Mouse (Mus musculus): Measurements from ENCODE around the gene Rngtt. TPM values are rescaled to one million over a fixed set of nuclear protein-coding genes. Genes with fewer than 3 reads are reported as not detected.
A peak's percentile ranks its signal among the peaks of the same experiment; 100 is the strongest.

The Rngtt gene
- polyA plus RNA-seq, 1 experiment from 2014 or later: 22.6 TPM

DNA sequence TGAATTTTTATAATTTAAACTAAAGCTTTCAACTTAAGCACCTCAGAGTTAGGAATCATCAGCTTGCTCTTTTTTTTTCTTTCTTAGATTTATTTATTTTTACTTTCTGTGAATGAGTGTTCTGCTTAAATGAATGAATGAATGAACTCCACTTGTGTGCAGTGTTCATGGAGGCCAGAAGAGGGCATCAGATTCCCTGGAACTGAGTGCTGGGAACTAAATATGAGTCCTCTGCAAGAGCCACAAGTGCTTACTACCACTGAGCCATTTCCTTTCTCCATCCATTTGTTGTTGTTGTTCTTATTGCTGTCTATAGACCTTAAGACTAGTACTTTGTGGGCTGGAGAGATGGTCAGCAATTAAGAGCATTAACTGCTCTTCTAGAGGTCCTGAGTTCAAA, 53.3 kb downstream of the Rngtt start:
- Histone ChIP-seq H3K4me3 (replicated peaks; ENCODE audit: low read length) (no peak overlapping the region), H3K9ac (ENCODE audit: low read length) (no peak overlapping the region), H3K4me2 (ENCODE audit: low read depth, low read length) (no peak overlapping the region), H3K36me3 (ENCODE audit: control insufficient read depth, insufficient read depth, low read length) (no peaks in the 10 kb centered on the region), H3K27ac (ENCODE audit: low read length) (no peak overlapping the region), H3K4me1 (ENCODE audit: control insufficient read depth, insufficient read depth, low read length) (no peaks in the 10 kb centered on the region), H3K27me3 (ENCODE audit: control insufficient read depth, insufficient read depth, low read length) (no peaks in the 10 kb centered on the region), H3K9me3 (replicated peaks; ENCODE audit: control insufficient read depth, low read length) (no peaks in the 10 kb centered on the region)
- ATAC-seq (ENCODE audit: insufficient read depth, low FRiP score): no peak

- no peak for ATAC-seq (ENCODE audit: insufficient read depth, low FRiP score)
- WGBS: 66% methylated on average over 6 of the region's 6 CpGs
- H3K27ac ChIP-seq (ENCODE audit: low read length): no peak overlapping the region
- H3K27me3 ChIP-seq (ENCODE audit: control insufficient read depth, insufficient read depth, low read length): no peaks in the 10 kb centered on the region
- H3K36me3 ChIP-seq (ENCODE audit: control insufficient read depth, insufficient read depth, low read length): no peaks in the 10 kb centered on the region
- no peak overlapping the region for H3K4me2 ChIP-seq (ENCODE audit: low read depth, low read length)
- H3K4me3 ChIP-seq (replicated peaks; ENCODE audit: low read length): no peak overlapping the region
- no peak overlapping the region for H3K9ac ChIP-seq (ENCODE audit: low read length)
- no peaks in the 10 kb centered on the region for H3K4me1 ChIP-seq (ENCODE audit: control insufficient read depth, insufficient read depth, low read length)
- H3K9me3 ChIP-seq (replicated peaks; ENCODE audit: control insufficient read depth, low read length): no peaks in the 10 kb centered on the region
Observed at GRCm38 (mm10) chr4:33374916-33375315, 64.8 kb downstream of the Rngtt start.

DNA sequence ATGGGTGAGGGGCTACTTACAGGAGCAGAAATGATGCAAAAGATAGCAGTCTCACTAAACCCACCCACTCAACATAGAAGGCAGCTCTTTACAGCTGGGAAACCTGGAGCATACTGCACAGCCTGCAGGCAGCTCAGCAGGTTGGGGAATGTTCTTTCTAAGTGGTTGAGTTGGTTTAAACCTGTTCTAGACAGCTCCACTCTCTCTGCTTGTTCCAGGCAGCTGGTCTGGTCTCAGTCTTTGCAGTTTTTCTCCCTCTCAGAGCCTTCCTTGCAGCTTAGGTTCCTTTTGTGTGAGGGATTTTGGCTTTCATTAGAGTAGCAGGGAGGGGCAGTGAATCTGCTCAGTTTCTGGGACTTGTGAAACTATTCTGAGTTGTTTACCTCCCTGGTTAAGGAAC, 67.5 kb downstream of the Rngtt start:
- ATAC-seq (ENCODE audit: insufficient read depth, low FRiP score): no peak
- Histone ChIP-seq H3K4me3 (replicated peaks; ENCODE audit: low read length) (no peak overlapping the region), H3K9me3 (replicated peaks; ENCODE audit: control insufficient read depth, low read length) (no peaks in the 10 kb centered on the region), H3K27me3 (ENCODE audit: control insufficient read depth, insufficient read depth, low read length) (no peaks in the 10 kb centered on the region), H3K9ac (ENCODE audit: low read length) (no peak overlapping the region), H3K27ac (ENCODE audit: low read length) (peak overlapping the region; percentile 43; the same call in 1 of the 2 replicates), H3K4me1 (ENCODE audit: control insufficient read depth, insufficient read depth, low read length) (no peaks in the 10 kb centered on the region), H3K4me2 (ENCODE audit: low read depth, low read length) (no peak overlapping the region), H3K36me3 (ENCODE audit: control insufficient read depth, insufficient read depth, low read length) (no peaks in the 10 kb centered on the region)

- Histone ChIP-seq H3K36me3 (ENCODE audit: control insufficient read depth, insufficient read depth, low read length) (no peaks in the 10 kb centered on the region), H3K4me2 (ENCODE audit: low read depth, low read length) (no peak overlapping the region), H3K27ac (ENCODE audit: low read length) (no peak overlapping the region), H3K27me3 (ENCODE audit: control insufficient read depth, insufficient read depth, low read length) (no peaks in the 10 kb centered on the region), H3K4me3 (replicated peaks; ENCODE audit: low read length) (no peak overlapping the region), H3K9me3 (replicated peaks; ENCODE audit: control insufficient read depth, low read length) (no peaks in the 10 kb centered on the region), H3K4me1 (ENCODE audit: control insufficient read depth, insufficient read depth, low read length) (no peaks in the 10 kb centered on the region), H3K9ac (ENCODE audit: low read length) (no peak overlapping the region)
- no peak for ATAC-seq (ENCODE audit: insufficient read depth, low FRiP score)
- 55% methylated on average over 6 of the region's 6 CpGs for WGBS
Observed at GRCm38 (mm10) chr4:33378894-33379293, 68.8 kb downstream of the Rngtt start.

DNA sequence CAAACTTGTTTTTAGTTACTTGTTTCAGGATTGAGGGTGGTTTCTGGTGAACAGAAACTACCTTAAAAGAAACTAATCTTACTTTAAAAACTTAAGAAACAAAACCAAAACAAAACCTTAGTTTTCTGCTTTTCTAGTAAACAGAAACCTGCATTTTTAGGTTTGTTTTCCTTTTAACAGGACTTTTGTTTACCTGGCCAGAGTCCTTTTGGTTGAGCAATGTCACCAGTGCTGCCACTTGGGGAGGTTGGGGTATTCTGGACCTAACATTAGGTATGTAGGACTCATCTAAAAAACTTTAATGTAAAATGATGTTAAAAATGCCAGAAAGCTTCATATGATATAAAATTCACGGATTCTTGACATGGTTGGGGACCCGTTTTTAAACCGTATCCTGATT, 78.8 kb downstream of the Rngtt start:
- Histone ChIP-seq H3K4me3 (replicated peaks; ENCODE audit: low read length) (no peak overlapping the region), H3K9me3 (replicated peaks; ENCODE audit: control insufficient read depth, low read length) (no peaks in the 10 kb centered on the region), H3K4me2 (ENCODE audit: low read depth, low read length) (no peak overlapping the region), H3K36me3 (ENCODE audit: control insufficient read depth, insufficient read depth, low read length) (no peaks in the 10 kb centered on the region), H3K9ac (ENCODE audit: low read length) (no peak overlapping the region), H3K27me3 (ENCODE audit: control insufficient read depth, insufficient read depth, low read length) (no peaks in the 10 kb centered on the region), H3K27ac (ENCODE audit: low read length) (no peak overlapping the region), H3K4me1 (ENCODE audit: control insufficient read depth, insufficient read depth, low read length) (no peaks in the 10 kb centered on the region)
- no peak for ATAC-seq (ENCODE audit: insufficient read depth, low FRiP score)
- WGBS: 93% methylated on average over 3 of the region's 3 CpGs

DNA sequence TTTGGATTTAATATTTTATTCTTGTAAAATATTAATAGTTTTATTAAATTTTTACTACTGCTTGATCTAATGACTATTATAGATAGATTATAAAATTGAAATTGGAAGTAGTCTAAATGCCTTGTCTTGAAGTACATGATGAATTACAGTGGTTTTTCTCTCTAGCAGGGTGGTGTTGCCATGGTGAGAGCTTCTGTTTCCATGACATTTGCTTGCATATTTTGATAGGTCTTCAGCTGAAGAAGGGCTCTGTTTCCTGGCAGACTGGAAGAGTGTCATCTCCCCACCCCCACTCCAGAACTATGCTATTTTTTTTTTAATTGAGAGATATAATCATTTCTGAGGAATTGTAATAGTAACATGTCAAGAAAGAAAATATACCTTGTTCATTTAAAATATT, 80.5 kb downstream of the Rngtt start:
- H3K9me3 ChIP-seq (replicated peaks; ENCODE audit: control insufficient read depth, low read length): no peaks in the 10 kb centered on the region
- no peak overlapping the region for H3K4me3 ChIP-seq (replicated peaks; ENCODE audit: low read length)
- H3K4me2 ChIP-seq (ENCODE audit: low read depth, low read length): no peak overlapping the region
- ATAC-seq (ENCODE audit: insufficient read depth, low FRiP score): no peak
- no peak overlapping the region for H3K9ac ChIP-seq (ENCODE audit: low read length)
- no peaks in the 10 kb centered on the region for H3K4me1 ChIP-seq (ENCODE audit: control insufficient read depth, insufficient read depth, low read length)
- H3K27ac ChIP-seq (ENCODE audit: low read length): no peak overlapping the region
- no peaks in the 10 kb centered on the region for H3K27me3 ChIP-seq (ENCODE audit: control insufficient read depth, insufficient read depth, low read length)
- H3K36me3 ChIP-seq (ENCODE audit: control insufficient read depth, insufficient read depth, low read length): no peaks in the 10 kb centered on the region

DNA sequence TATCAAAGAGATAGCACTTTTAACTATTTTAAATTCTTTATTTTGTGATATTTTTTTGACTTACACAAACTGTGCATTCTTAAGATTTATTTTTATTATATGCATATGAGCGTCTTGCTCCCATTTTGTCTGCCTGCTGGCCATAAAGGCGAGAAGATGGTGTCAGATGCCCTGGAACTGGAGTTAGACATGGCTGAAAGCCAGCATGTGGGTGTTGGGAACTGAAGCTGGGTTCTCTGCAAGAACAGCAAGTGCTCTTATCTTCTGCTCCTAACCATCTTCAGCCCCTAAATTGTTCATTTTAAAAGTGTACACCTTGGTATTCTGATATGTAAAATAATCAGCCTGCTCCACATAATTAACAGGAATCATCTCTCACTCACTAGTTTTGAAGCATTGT, 83.3 kb downstream of the Rngtt start:
- Histone ChIP-seq H3K4me3 (replicated peaks; ENCODE audit: low read length) (no peak overlapping the region), H3K9ac (ENCODE audit: low read length) (no peak overlapping the region), H3K27ac (ENCODE audit: low read length) (no peak overlapping the region), H3K36me3 (ENCODE audit: control insufficient read depth, insufficient read depth, low read length) (no peaks in the 10 kb centered on the region), H3K4me1 (ENCODE audit: control insufficient read depth, insufficient read depth, low read length) (no peaks in the 10 kb centered on the region), H3K9me3 (replicated peaks; ENCODE audit: control insufficient read depth, low read length) (no peaks in the 10 kb centered on the region), H3K27me3 (ENCODE audit: control insufficient read depth, insufficient read depth, low read length) (no peaks in the 10 kb centered on the region), H3K4me2 (ENCODE audit: low read depth, low read length) (no peak overlapping the region)
- no peak for ATAC-seq (ENCODE audit: insufficient read depth, low FRiP score)
- WGBS: 95% methylated on average over 2 of the region's 2 CpGs

DNA sequence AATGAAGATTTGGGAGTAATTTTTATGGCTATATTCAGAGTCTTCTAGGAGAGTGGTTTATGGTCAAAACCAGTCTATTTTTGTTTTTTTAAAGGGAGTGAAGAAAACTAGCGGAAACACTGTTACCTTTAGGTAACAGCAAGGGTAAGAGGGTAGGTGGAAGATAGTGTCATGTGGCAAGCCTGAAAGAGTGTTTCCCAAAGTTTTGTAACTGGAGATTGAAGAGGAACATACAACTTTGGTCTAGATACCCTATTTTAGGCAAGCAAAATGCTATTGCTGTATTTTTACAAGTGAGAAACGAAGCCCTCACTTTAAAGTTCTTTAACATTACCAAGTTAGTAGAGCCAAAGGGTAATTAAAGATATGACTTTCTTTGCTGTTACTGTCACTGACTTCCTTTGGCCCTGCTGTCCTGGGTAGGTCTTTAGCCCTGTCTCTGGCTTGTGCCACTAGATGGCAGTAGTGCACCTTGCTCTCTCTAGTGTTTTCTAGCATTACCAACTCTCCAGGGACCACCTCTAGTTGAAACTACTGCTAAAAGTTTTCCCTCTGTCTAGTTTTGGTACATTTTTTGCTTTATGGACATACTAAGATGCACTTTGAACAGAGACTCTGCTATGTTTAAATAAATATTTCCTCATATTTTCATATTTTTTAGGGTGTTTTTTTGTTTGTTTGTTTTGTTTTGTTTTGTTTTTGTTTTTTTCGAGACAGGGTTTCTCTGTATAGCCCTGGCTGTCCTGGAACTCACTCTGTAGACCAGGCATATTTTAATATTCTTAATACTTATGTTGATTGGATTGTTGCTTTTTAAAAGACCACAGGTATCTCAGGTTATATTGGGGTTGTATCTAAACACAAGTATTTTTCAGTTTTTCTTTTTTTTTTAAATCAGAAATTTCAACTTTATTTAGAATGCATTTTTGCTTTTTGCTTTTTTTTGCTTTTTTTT, 86.4 kb downstream of the Rngtt start:
- Histone ChIP-seq H3K27me3 (ENCODE audit: control insufficient read depth, insufficient read depth, low read length) (no peaks in the 10 kb centered on the region), H3K4me3 (replicated peaks; ENCODE audit: low read length) (no peak overlapping the region)
- 51% methylated on average over 3 of the region's 3 CpGs for WGBS

DNA sequence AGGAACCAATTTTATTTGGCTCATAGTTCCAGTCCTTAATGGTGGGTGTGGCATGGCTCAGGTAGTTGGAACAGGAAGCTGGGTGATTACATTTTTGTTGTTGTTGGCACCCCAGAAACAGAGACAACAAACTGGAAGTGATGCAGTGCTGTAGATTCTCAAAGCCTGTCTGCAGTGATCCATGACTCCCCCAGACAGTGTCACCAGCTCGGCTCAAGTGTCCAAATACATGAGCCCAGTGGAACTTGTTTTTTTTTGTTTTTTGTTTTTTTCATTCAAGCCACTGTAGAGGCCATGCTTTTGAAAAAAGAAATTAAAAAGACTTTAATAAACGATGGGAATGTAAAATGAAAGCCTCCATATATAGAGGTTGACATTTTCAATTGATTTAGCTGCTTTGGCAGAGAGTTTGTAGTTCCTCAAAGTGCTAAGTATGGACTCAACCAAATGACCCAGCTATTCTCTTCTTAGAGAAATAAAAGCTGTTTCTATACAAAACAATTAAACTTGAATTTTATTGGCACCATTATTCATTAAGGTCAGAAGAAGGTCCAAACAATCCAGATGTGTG, 95.7 kb downstream of the Rngtt start:
- 76% methylated on average over 2 of the region's 2 CpGs for WGBS
- Histone ChIP-seq H3K27me3 (ENCODE audit: control insufficient read depth, insufficient read depth, low read length) (no peaks in the 10 kb centered on the region), H3K36me3 (ENCODE audit: control insufficient read depth, insufficient read depth, low read length) (no peaks in the 10 kb centered on the region; the same call in 1 of the 2 replicates), H3K4me2 (ENCODE audit: low read depth, low read length) (no peak overlapping the region), H3K9me3 (replicated peaks; ENCODE audit: control insufficient read depth, low read length) (no peaks in the 10 kb centered on the region), H3K4me1 (ENCODE audit: control insufficient read depth, insufficient read depth, low read length) (peaks cover 6% of the 10 kb centered on the region; the same call in 1 of the 2 replicates), H3K4me3 (replicated peaks; ENCODE audit: low read length) (no peak overlapping the region), H3K27ac (ENCODE audit: low read length) (no peak overlapping the region), H3K9ac (ENCODE audit: low read length) (no peak overlapping the region)
- no peak for ATAC-seq (ENCODE audit: insufficient read depth, low FRiP score)

More for the DNA sequence above, 86.4 kb downstream of the Rngtt start:
- no peak overlapping the region for H3K9ac ChIP-seq (ENCODE audit: low read length)
- no peak overlapping the region for H3K27ac ChIP-seq (ENCODE audit: low read length)
- no peak overlapping the region for H3K4me2 ChIP-seq (ENCODE audit: low read depth, low read length)
- no peaks in the 10 kb centered on the region for H3K36me3 ChIP-seq (ENCODE audit: control insufficient read depth, insufficient read depth, low read length)
- peak; percentile 71; the same call in 1 of the 2 replicates for ATAC-seq (ENCODE audit: insufficient read depth, low FRiP score)
- no peaks in the 10 kb centered on the region for H3K9me3 ChIP-seq (replicated peaks; ENCODE audit: control insufficient read depth, low read length)
- no peaks in the 10 kb centered on the region for H3K4me1 ChIP-seq (ENCODE audit: control insufficient read depth, insufficient read depth, low read length)

Data from stomach, embryonic 16.5 days (tissue).